Mouse (Mus musculus): ENCODE results near the gene Myo15. TPM values are rescaled to one million over a fixed set of nuclear protein-coding genes. Genes with fewer than 3 reads are reported as not detected.
A peak's percentile ranks its signal among the peaks of the same experiment; 100 is the strongest.

Gene Myo15
- polyA plus RNA-seq, 1 experiment from 2014 or later: 0.08 TPM

DNA sequence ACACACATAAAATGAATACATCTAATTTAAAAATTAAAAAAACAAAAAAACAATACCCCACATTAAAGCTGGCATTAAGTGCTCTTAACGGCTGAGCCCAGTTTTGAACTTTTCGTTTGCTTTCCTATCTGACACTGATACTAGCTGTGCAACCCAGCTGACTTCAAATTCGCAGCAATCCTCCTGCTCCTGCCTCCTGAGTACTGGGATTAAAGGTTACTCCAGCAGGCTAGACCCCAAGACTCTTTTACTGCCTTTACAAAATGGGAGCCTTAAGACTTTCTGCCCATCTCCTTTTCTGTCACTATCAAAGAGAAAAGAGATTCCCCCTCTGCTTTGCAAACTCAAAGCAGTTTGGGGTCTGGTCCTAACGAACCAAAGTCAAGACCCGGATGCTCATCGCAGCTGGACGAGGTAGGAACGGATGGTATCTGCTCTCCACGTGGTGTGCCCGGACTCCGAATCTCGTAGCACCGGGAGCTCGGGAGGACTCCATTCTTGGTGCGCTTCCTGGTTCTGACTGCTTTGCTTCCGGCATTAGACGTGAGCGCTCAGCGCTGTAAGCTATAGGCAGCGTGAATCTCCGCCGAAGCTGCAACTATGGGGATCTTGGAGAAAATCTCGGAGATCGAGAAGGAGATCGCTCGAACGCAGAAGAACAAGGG lies 14.9 kb upstream of the Myo15 start, which contains the start of gene Drg2:
Drg2 (plus strand) TSS at position 512 of the 665 bp plus-strand sequence.
- Histone ChIP-seq H3K27ac (peak within 1 kb of the TSS; percentile 47; the same call in 1 of the 2 replicates), H3K4me2 (replicated peaks) (peak within 1 kb of the TSS; percentile 86), H3K4me1 (replicated peaks) (peaks cover 19% of the 10 kb centered on the region), H3K27me3 (no peaks in the 10 kb centered on the region), H3K36me3 (peaks cover 32% of the 10 kb centered on the region), H3K9ac (replicated peaks) (peak within 1 kb of the TSS; percentile 77), H3K9me3 (no peaks in the 10 kb centered on the region), H3K4me3 (replicated peaks) (peak within 1 kb of the TSS; percentile 63)
- peak; percentile 93 for ATAC-seq
- 5% methylated on average over 27 of the region's 27 CpGs for WGBS

DNA sequence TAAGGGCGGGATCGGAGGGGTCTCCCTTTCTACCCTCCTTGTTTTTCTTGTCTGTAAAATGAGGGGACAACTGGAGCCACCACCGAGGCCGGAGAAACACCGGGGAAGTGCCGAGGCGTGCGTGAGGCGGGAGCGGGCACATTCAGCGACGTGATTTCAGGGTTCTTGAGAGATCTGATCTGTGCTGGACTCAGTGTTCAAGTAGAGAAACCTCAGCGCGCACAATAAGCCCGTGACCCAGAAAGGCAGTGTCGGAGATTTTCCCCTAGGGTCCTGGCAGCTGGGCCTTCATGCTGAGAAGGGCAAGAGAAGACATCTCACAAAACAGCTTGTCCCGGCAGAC lies 14.4 kb upstream of the Myo15 start:
- peak overlapping the region; percentile 63 for H3K4me3 ChIP-seq (replicated peaks)
- H3K9ac ChIP-seq (replicated peaks): peak overlapping the region; percentile 77
- no peak; the same call in 1 of the 2 replicates for ATAC-seq
- H3K4me1 ChIP-seq (replicated peaks): peaks cover 19% of the 10 kb centered on the region
- H3K36me3 ChIP-seq: peaks cover 37% of the 10 kb centered on the region
- H3K4me2 ChIP-seq (replicated peaks): peak overlapping the region; percentile 86
- 0% methylated on average over 17 of the region's 17 CpGs for WGBS
- H3K9me3 ChIP-seq: no peaks in the 10 kb centered on the region
- H3K27ac ChIP-seq: peak overlapping the region; percentile 47; the same call in 1 of the 2 replicates
- H3K27me3 ChIP-seq: no peaks in the 10 kb centered on the region

DNA sequence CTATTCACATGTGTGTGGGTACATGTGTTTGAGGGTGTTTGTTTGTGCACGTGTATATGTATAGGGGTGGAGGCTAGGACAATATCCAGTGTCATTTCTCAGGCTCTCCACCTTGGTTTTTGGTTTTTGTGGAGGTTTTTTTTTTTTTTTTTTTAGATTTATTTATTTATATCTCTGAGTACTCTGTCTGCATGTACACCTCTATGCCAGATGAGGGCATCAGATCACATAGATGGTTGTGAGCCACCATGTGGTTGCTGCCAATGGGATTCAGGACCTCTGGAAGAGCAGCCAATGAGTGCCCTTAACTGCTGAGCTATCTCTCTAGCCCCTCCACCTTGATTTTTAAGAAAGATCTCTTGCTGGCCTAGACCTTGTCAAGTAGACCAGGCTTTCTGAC lies 11.2 kb upstream of the Myo15 start:
- H3K27me3 ChIP-seq: no peaks in the 10 kb centered on the region
- H3K9me3 ChIP-seq: no peaks in the 10 kb centered on the region
- ATAC-seq: no peak
- H3K27ac ChIP-seq: no peak overlapping the region
- H3K36me3 ChIP-seq: peaks cover 70% of the 10 kb centered on the region
- H3K4me1 ChIP-seq (replicated peaks): peaks cover 19% of the 10 kb centered on the region
- H3K9ac ChIP-seq (replicated peaks): no peak overlapping the region
- WGBS: 100% methylated on average over 1 of the region's 1 CpGs
- no peak overlapping the region for H3K4me2 ChIP-seq (replicated peaks)
- no peak overlapping the region for H3K4me3 ChIP-seq (replicated peaks)

DNA sequence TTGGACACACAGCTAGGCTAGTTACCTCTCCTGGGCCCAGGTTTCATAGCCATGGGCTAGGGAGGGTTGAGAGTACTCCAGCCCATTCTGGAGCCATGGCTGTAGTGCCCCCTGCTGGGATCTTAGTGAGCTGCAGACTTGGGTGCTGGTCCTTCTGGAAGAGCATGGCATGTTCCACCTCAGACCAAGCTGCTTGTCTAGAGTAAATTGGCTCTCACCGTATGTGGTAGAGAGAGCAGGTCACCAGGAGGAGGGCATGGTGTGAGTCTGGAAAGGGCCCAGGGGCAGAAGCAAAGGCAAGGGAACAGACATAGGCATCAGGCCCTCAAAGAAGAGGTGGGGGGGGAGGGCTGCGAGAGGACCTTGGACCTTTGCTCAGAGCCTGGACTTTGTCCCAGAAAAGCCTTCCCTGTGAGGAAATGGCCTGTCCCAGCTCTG lies 3.2 kb upstream of the Myo15 start:
- no peak overlapping the region for H3K9ac ChIP-seq (replicated peaks)
- H3K4me3 ChIP-seq (replicated peaks): no peak overlapping the region
- H3K36me3 ChIP-seq: peaks cover 95% of the 10 kb centered on the region
- no peak overlapping the region for H3K4me2 ChIP-seq (replicated peaks)
- no peaks in the 10 kb centered on the region for H3K9me3 ChIP-seq
- no peaks in the 10 kb centered on the region for H3K27me3 ChIP-seq
- 96% methylated on average over 2 of the region's 2 CpGs for WGBS
- no peak overlapping the region for H3K27ac ChIP-seq
- no peaks in the 10 kb centered on the region for H3K4me1 ChIP-seq (replicated peaks)
- ATAC-seq: no peak

DNA sequence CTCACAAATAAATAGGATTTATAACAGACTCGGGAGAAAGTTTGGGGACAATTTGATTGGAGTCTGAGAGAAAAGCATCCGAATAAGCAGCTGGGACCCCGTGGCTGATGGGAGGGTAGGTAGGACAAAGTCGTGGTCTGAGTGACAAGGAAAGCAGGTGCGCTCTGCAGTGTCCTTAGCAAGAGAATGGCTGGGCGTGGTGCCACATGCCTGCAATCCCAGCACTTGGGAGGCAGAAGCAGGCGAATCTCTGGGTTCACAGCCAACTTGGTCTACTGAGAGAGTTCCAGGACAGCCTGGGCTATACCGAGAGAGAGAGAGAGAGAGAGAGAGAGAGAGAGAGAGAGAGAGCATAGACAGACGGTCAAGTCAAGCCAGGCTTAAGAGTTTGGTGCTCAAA lies 1.6 kb downstream of the Myo15 start:
- Histone ChIP-seq H3K27me3 (no peaks in the 10 kb centered on the region), H3K4me2 (replicated peaks) (no peak overlapping the region), H3K27ac (no peak overlapping the region), H3K36me3 (peaks cover 47% of the 10 kb centered on the region), H3K9me3 (no peaks in the 10 kb centered on the region), H3K4me1 (replicated peaks) (no peaks in the 10 kb centered on the region), H3K9ac (replicated peaks) (no peak overlapping the region), H3K4me3 (replicated peaks) (no peak overlapping the region)
- no peak for ATAC-seq
- 83% methylated on average over 9 of the region's 9 CpGs for WGBS

DNA sequence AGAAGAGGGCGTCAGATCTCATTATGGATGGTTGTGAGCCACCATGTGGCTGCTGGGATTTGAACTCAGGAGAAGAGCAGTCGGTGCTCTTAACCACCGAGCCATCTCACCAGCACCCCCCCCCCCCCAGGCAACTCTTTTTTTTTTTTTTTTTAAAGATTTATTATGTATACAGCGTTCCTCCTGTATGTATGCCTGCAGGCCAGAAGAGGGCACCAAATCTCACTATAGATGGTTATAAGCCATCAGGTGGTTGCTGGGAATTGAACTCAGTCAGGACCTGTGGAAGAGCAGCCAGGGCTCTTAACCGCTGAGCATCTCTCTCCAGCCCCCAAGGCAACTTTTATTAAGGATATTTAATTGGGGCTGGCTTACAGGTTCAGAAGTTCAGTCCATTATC lies 5.4 kb downstream of the Myo15 start:
- H3K4me2 ChIP-seq (replicated peaks): no peak overlapping the region
- H3K27ac ChIP-seq: no peak overlapping the region
- H3K4me3 ChIP-seq (replicated peaks): no peak overlapping the region
- H3K36me3 ChIP-seq: peaks cover 10% of the 10 kb centered on the region
- no peaks in the 10 kb centered on the region for H3K27me3 ChIP-seq
- no peaks in the 10 kb centered on the region for H3K9me3 ChIP-seq
- no peaks in the 10 kb centered on the region for H3K4me1 ChIP-seq (replicated peaks)
- 87% methylated on average over 5 of the region's 5 CpGs for WGBS
- H3K9ac ChIP-seq (replicated peaks): no peak overlapping the region
- no peak for ATAC-seq

DNA sequence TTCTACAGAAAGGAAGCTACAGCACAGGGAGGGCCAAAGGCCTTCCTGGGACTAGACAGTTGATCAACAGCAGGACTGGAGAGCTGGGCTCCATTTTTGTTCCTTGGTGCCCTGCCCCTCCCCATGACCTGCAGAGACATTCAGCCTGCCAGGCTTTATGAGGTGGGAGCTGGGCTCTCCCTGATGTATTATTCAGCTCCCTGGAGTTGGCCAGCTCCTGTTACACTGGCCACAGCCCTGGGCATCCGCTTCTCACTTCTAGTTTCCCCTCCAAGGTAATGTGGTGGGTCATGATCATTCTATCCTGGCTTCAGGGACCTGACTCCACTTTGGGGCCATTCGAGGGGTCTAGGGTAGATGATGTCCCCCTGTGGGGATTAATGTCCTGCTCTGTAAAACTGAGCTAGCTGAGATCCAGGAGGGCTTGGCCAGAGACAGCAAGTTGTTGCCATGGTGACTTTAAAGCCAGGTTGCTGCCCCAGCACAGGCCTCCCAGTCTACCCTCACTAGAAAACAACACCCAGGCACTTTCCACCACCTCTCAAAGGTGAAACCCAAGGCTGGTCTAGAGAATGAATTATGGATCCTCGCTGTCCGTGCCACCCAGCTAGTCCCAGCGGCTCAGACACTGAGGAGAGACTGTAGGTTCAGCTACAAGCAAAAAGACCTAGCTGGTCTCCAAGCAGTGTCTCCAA lies 6.7 kb downstream of the Myo15 start:
- no peak for ATAC-seq
- 84% methylated on average over 5 of the region's 5 CpGs for WGBS
- H3K36me3 ChIP-seq: no peaks in the 10 kb centered on the region
- H3K4me2 ChIP-seq (replicated peaks): no peak overlapping the region
- no peak overlapping the region for H3K9ac ChIP-seq (replicated peaks)
- no peak overlapping the region for H3K27ac ChIP-seq
- no peaks in the 10 kb centered on the region for H3K27me3 ChIP-seq
- no peaks in the 10 kb centered on the region for H3K4me1 ChIP-seq (replicated peaks)
- H3K9me3 ChIP-seq: no peaks in the 10 kb centered on the region
- H3K4me3 ChIP-seq (replicated peaks): no peak overlapping the region

DNA sequence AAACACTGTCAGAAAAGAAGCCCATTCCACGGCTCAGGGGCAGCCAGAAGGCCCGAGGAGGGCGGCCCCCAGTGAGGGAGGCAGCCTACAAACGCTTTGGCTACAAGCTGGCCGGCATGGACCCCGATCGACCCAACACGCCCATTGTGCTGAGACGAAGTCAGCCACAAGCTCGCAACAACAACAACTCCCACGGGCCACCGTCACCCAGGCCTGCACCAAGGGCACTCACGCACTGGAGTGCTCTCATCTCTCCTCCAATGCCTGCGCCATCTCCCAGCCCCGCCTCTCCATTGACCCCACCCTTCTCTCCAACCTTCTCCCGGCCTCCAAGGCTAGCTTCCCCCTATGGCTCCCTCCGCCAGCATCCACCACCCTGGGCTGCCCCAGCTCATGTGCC lies 9.0 kb downstream of the Myo15 start:
- 35% methylated on average over 17 of the region's 17 CpGs for WGBS
- Histone ChIP-seq H3K27ac (no peak overlapping the region), H3K9me3 (no peaks in the 10 kb centered on the region), H3K27me3 (no peaks in the 10 kb centered on the region), H3K4me1 (replicated peaks) (no peaks in the 10 kb centered on the region), H3K4me2 (replicated peaks) (0 out of 2 replicates have a peak overlapping the region, but pooled peaks have one; percentile 2), H3K4me3 (replicated peaks) (no peak overlapping the region), H3K36me3 (no peaks in the 10 kb centered on the region), H3K9ac (replicated peaks) (no peak overlapping the region)
- ATAC-seq: no peak

DNA sequence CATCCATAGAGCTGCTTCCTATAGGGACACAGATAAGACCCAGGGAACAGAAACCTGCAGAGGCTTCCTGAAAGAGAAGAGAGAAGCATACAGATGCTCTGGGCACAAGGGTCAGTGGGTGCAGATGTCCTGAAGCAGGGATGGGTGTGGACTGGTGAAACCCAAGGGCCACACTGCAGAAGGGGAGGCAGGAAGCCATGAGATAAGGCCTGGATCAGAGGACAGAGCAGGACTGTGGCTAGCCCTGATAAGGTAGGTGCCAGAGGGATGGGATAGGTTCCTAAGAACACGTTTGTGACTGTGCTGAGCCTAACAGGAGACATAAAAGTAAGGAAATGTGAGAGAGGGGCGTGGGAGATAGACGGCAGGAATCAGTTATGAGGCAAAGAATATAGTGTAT lies 17.1 kb downstream of the Myo15 start:
- no peaks in the 10 kb centered on the region for H3K27me3 ChIP-seq
- no peak overlapping the region for H3K27ac ChIP-seq
- 72% methylated on average over 3 of the region's 3 CpGs for WGBS
- H3K4me2 ChIP-seq (replicated peaks): no peak overlapping the region
- H3K36me3 ChIP-seq: no peaks in the 10 kb centered on the region
- H3K4me1 ChIP-seq (replicated peaks): no peaks in the 10 kb centered on the region
- ATAC-seq: no peak
- H3K4me3 ChIP-seq (replicated peaks): no peak overlapping the region
- H3K9ac ChIP-seq (replicated peaks): no peak overlapping the region
- H3K9me3 ChIP-seq: no peaks in the 10 kb centered on the region

DNA sequence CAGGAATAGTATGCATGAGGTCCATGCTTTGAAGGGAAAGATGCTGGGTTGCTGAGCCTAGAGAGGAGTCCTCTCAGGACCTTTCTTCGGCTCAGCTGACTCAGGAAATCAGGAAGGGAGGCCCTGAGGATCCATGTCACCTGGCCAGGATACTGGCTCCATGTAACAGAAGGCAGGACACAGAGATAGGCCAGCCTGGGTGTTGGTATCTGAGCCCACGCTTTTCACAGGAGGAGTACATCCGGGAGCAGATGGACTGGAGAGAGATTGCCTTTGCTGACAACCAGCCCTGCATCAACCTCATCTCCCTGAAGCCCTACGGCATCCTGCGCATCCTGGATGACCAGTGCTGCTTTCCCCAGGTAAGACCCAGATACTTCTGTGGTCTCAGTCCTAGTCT lies 23.6 kb downstream of the Myo15 start:
- Histone ChIP-seq H3K27me3 (no peaks in the 10 kb centered on the region), H3K36me3 (no peaks in the 10 kb centered on the region), H3K9me3 (no peaks in the 10 kb centered on the region), H3K4me2 (replicated peaks) (no peak overlapping the region), H3K9ac (replicated peaks) (no peak overlapping the region), H3K4me3 (replicated peaks) (no peak overlapping the region), H3K27ac (no peak overlapping the region), H3K4me1 (replicated peaks) (no peaks in the 10 kb centered on the region)
- ATAC-seq: no peak
- WGBS: 92% methylated on average over 5 of the region's 5 CpGs

DNA sequence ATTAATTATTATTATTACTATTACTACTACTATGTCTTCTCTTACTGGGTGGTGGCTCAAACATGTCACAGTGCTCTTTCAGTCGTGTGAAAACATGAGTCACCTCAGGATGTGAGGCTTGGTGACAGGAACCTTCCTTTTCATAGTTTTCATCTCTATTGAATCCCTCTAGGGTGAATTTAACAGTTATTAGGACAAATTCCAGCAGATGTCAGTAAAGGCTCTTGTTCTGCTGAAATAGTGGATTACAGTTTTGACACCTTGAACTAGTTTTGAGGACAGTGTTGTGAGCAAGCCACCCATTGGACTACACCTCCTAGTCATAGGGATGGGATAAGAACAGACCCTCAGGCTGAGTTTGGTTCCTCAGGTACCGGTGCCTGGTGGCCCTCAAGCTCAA lies 26.6 kb downstream of the Myo15 start:
- 73% methylated on average over 2 of the region's 2 CpGs for WGBS
- no peaks in the 10 kb centered on the region for H3K4me1 ChIP-seq (replicated peaks)
- no peak overlapping the region for H3K4me2 ChIP-seq (replicated peaks)
- ATAC-seq: no peak
- H3K27ac ChIP-seq: no peak overlapping the region
- no peak overlapping the region for H3K4me3 ChIP-seq (replicated peaks)
- H3K9ac ChIP-seq (replicated peaks): no peak overlapping the region
- H3K9me3 ChIP-seq: no peaks in the 10 kb centered on the region
- H3K36me3 ChIP-seq: no peaks in the 10 kb centered on the region
- H3K27me3 ChIP-seq: no peaks in the 10 kb centered on the region

DNA sequence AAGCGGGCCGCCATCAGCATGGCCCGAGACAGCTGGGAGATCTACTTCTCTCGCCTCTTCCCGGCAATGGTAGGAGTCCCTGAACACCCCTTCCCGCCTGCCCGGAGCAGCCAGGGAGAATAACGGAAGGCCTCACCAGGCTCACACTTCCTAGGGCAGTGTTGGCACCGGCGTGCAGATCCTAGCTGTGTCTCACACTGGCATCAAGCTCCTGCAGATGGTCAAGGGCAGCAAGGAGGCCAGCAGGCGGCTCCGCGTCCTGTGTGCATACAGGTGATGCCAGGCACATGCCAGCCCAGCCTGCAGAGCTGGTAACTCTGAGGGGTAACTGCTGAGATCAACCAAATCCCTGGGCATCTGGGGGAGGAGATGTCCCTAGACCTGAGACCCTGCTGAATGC lies 38.1 kb downstream of the Myo15 start:
- Histone ChIP-seq H3K4me3 (replicated peaks) (no peak overlapping the region), H3K9ac (replicated peaks) (no peak overlapping the region), H3K27ac (no peak overlapping the region), H3K36me3 (no peaks in the 10 kb centered on the region), H3K4me1 (replicated peaks) (peaks cover 11% of the 10 kb centered on the region), H3K27me3 (peaks cover 28% of the 10 kb centered on the region), H3K9me3 (no peaks in the 10 kb centered on the region), H3K4me2 (replicated peaks) (no peak overlapping the region)
- 85% methylated on average over 13 of the region's 13 CpGs for WGBS
- ATAC-seq: no peak
